Mouse (Mus musculus) gastrocnemius, postnatal 25 days (tissue): ENCODE measurements around the gene Sult2a7. TPM values are rescaled to one million over a fixed set of nuclear protein-coding genes. Genes with fewer than 3 reads are reported as not detected.

Source experiments
- DNase-seq: peaks from one replicate; pipeline ENCODE4 v3.0.0; 2022
- long read RNA-seq, 2 experiments: library from polyadenylated mRNA; stranded (forward); transcript quantifications; one replicate each; pipeline ENCODE4 v2.0.0; 2021
- total RNA-seq, 2 experiments: library from RNA; stranded (reverse); gene quantifications; 1 replicate in 1 of 2; 2 replicates in 1 of 2; pipeline ENCODE4 v1.2.3; 2021

Gene Sult2a7
- not detected for total RNA-seq
- long read RNA-seq, experiment 1: 0 reads
- long read RNA-seq, experiment 2: 0 reads

- DNase-seq: no peak
Observed at GRCm38 (mm10) chr7:14494130-14494529, at the start of gene Sult2a7. Gene Sult2a7 (minus strand): TSS chr7:14494230.

- DNase-seq: no peak
Observed at GRCm38 (mm10) chr7:14525280-14525679, 31.2 kb upstream of the Sult2a7 start.

- no peak for DNase-seq
Observed at GRCm38 (mm10) chr7:14522636-14523035, 28.6 kb upstream of the Sult2a7 start.

GRCm38 (mm10) chr7:14518301-14518700 lies 24.3 kb upstream of the Sult2a7 start:
- no peak for DNase-seq

GRCm38 (mm10) chr7:14492886-14493285 lies 1.1 kb downstream of the Sult2a7 start:
- no peak for DNase-seq

GRCm38 (mm10) chr7:14446534-14446933 lies 47.5 kb downstream of the Sult2a7 start, which contains the start of gene Sult2a8:
Gene Sult2a8 (minus strand): TSS chr7:14446769.
- DNase-seq: no peak

GRCm38 (mm10) chr7:14439581-14439980 lies 54.4 kb downstream of the Sult2a7 start:
- DNase-seq: no peak

- DNase-seq: no peak
Observed at GRCm38 (mm10) chr7:14438484-14438883, 55.5 kb downstream of the Sult2a7 start.

GRCm38 (mm10) chr7:14438029-14438428 lies 56.0 kb downstream of the Sult2a7 start:
- no peak for DNase-seq

Other genes starting within 250 kb of the Sult2a7 start
- gene Sult2a6, start 239.4 kb downstream of the Sult2a7 start, total RNA-seq: not detected
- not detected for gene Obox8, start 160.7 kb downstream of the Sult2a7 start, total RNA-seq
- not detected for gene Sult2a8, start 47.5 kb downstream of the Sult2a7 start, total RNA-seq
- gene Vmn1r90, start 69.3 kb upstream of the Sult2a7 start, total RNA-seq: under 1 TPM in 1 of 2 experiments, not detected in 1; 0.11 TPM
- gene Obox7, start 165.3 kb upstream of the Sult2a7 start, total RNA-seq: not detected